Mouse (Mus musculus) kidney, adult 2 months (tissue): ENCODE measurements around the gene Gfra1. TPM values are rescaled to one million over a fixed set of nuclear protein-coding genes. Genes with fewer than 3 reads are reported as not detected.

Experiments used
- DNase-seq: peaks from one replicate; pipeline ENCODE4 v3.0.0; 2021
- H3K27ac ChIP-seq: fragments of 200-500 bp; 2 replicates; pipeline ENCODE4 v1.5.1; 2012; ENCODE audit warnings: low read depth, low read length, control low read depth, inconsistent platforms; ENCODE audit not compliant: insufficient read depth
- H3K27me3 ChIP-seq: fragments of 200-500 bp; replicated peaks from 2 replicates; pipeline ENCODE4 v1.6.1; 2012; ENCODE audit warnings: mild to moderate bottlenecking, moderate library complexity, low read length, inconsistent platforms; ENCODE audit not compliant: control insufficient read depth, insufficient read depth
- H3K36me3 ChIP-seq: fragments of 200-500 bp; 2 replicates; pipeline ENCODE4 v1.6.1; 2012; ENCODE audit warnings: mild to moderate bottlenecking, moderate library complexity, low read length, inconsistent platforms; ENCODE audit not compliant: control insufficient read depth, insufficient read depth
- H3K4me1 ChIP-seq: fragments of 200-500 bp; 2 replicates; pipeline ENCODE4 v1.6.1; 2011; ENCODE audit warnings: low read length; ENCODE audit not compliant: control insufficient read depth, insufficient read depth
- H3K4me3 ChIP-seq: fragments of 200-500 bp; 2 replicates; pipeline ENCODE4 v1.5.1; 2011; ENCODE audit warnings: mild to moderate bottlenecking, low read depth, low read length, control low read depth; ENCODE audit not compliant: insufficient read depth
- CTCF ChIP-seq: fragments of 200-500 bp; conservative IDR thresholded peaks from 2 replicates; pipeline ENCODE4 v1.5.1; 2011; ENCODE audit warnings: low read depth, mild to moderate bottlenecking, control low read depth, low read length, moderate library complexity, mixed read lengths; ENCODE audit not compliant: insufficient read depth, insufficient read length
- POLR2A ChIP-seq: fragments of 200-500 bp; IDR thresholded peaks from one replicate; pipeline ENCODE4 v1.6.1; 2011; ENCODE audit warnings: low read depth, low read length, control low read depth
- WGBS: fragments of 180-500 bp; shearing (Covaris S2); methylation state at CpG from one replicate; pipeline ENCODE4 v1.1.7; 2018; 5-methylcytosine and 5-hydroxymethylcytosine counted together
- polyA plus RNA-seq: library from polyadenylated mRNA; depleted of rRNA; stranded (reverse); fragments of >200 nt; gene quantifications from 2 replicates; pipeline ENCODE4 v1.2.3, GENCODE M21; 2012

Gfra1 gene
- polyA plus RNA-seq, 1 experiment = 6.8 TPM

DNA sequence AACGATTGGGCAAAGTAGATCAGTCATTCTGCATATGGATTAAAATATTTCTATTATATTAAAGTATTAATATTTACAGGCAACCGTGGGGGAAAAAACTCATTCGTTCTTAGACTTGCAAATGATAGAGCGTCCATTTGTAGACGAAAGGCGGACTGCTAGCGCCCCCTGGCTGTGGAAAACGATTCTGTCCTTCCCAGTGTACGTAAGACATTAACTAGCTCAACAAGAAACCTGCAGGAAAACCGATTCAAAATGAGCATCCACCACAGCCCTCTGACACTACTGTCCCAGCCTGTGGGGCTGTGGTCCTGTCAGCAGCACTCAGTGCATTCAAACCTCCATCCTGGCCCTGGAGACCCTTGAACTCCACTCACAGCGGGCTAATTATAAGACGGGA, 13.7 kb upstream of the Gfra1 start:
- H3K27me3 ChIP-seq = no peaks in the 10 kb centered on the region
- H3K27ac ChIP-seq = no peak overlapping the region
- 15% methylated on average over 12 of the region's 12 CpGs for WGBS
- no peaks in the 10 kb centered on the region for H3K36me3 ChIP-seq
- no peak overlapping the region for H3K4me3 ChIP-seq
- DNase-seq = peak; percentile 74
- H3K4me1 ChIP-seq = no peaks in the 10 kb centered on the region
- TF ChIP-seq POLR2A (no peak), CTCF (peak; percentile 93)

DNA sequence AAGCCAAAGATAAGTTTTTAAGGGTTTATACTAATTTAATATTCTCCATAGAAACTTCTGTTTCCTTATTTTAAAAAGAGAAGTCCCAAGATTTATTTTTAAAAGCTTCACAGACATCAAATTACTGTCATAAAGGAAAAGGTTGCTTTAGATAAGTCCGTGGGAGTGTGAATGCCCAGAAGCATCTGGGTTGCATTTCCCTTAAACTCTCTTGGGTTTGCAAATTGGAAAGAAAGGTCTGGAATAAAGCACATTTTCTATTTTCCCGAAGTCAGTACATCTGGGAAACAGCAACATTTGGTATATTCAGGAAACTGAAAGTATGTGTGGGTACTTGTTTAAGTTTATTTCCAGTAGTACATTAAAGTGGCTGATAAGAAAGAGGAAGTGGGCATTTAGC, 12.6 kb upstream of the Gfra1 start:
- H3K27ac ChIP-seq = no peak overlapping the region
- H3K4me1 ChIP-seq = no peaks in the 10 kb centered on the region
- H3K36me3 ChIP-seq = no peaks in the 10 kb centered on the region
- no peaks in the 10 kb centered on the region for H3K27me3 ChIP-seq
- no peak for DNase-seq
- TF ChIP-seq CTCF (no peak), POLR2A (no peak)
- WGBS = 60% methylated on average over 2 of the region's 2 CpGs
- H3K4me3 ChIP-seq = no peak overlapping the region

DNA sequence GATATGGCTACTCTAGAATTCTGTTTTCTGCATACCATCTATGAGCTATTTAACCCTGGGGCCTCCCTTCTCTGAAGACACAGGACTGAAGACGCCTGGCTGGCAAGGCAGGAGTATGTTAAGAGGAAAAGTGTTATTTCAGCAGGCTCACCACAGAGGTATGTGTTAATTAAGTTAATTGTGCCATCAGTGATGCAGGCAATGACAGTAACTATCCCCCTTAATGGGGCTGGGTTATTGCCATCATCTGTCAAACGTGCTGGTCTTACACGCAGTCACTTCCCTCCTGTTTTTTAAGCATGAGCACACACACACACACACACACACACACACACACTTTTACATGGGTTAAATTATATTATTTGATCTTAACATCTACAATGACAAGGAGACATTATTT, 8.0 kb upstream of the Gfra1 start:
- TF ChIP-seq CTCF (no peak), POLR2A (no peak)
- H3K36me3 ChIP-seq = no peaks in the 10 kb centered on the region
- H3K27me3 ChIP-seq = no peaks in the 10 kb centered on the region
- no peak overlapping the region for H3K27ac ChIP-seq
- H3K4me3 ChIP-seq = no peak overlapping the region
- H3K4me1 ChIP-seq = no peaks in the 10 kb centered on the region
- WGBS = 65% methylated on average over 3 of the region's 3 CpGs
- no peak for DNase-seq

DNA sequence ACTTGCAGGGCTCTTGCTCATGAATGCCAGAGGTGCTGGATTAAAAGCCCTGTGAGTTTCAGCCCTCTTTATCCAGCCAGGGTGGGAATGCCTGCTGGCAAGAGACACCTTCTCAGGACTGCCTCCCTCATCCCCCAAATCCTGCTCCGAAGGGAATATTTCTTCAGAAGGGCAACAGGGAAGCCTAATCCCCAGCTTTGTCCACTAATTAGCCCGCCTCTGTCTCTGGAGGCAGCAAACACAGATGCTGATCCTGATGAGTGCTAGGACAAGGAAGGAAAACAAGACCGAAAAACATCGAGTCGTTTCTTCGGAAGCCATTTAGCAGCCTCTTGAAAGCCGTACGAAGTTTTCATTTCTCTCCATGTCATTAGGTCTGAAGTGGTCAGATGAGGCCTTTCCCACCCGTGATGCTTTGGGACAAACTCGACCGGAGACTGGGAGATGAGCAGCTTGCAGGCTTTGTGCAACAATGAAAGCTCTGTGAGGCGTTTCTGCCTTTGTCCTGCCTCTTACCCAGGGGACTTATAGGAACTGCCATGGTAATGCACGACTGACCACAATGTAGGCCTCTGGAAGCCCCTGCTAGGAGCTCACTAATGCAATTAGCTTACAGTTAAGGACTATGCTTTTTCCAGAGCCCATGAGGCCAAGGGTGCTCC, 4.8 kb upstream of the Gfra1 start:
- H3K4me3 ChIP-seq = no peak overlapping the region
- no peak for DNase-seq
- H3K36me3 ChIP-seq = no peaks in the 10 kb centered on the region
- peaks cover 2% of the 10 kb centered on the region; the same call in 1 of the 2 replicates for H3K4me1 ChIP-seq
- TF ChIP-seq CTCF (no peak), POLR2A (no peak)
- H3K27ac ChIP-seq = no peak overlapping the region
- 0 out of 2 replicates have a peak, but pooled peaks cover 1% of the 10 kb centered on the region for H3K27me3 ChIP-seq
- 75% methylated on average over 13 of the region's 13 CpGs for WGBS

DNA sequence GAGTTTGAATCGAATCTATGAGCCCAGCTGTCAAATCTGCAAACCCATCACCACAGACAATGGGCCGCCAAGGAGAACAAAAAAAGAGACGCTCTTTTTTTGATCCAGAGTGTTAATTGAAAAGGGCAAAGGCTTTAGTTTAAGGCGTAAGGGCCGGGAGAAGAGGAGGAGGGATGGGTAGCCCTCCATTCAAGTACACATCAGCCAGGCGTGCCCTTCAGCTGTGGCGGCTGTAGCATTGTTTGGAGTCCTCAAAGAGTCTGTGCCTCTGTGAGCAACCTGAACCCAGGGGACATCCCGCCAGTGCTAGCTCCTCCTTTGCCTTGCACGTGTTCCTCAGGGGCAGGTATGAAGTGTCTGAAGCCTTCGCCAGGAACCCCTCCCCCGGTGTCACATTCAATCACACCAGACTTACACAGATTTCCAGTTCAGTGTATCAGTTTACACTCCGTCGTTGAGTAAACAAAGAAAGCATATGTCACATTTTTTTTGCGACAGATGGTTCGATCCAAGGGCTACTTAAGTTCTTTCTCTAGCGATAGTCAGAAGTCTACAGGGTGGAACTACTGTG, 867 bp upstream of the Gfra1 start:
- no peak for DNase-seq
- H3K4me3 ChIP-seq = no peak overlapping the region
- peaks cover 9% of the 10 kb centered on the region; the same call in 1 of the 2 replicates for H3K4me1 ChIP-seq
- no peak overlapping the region for H3K27ac ChIP-seq
- no peaks in the 10 kb centered on the region for H3K36me3 ChIP-seq
- WGBS = 18% methylated on average over 16 of the region's 16 CpGs
- TF ChIP-seq CTCF = no peak
- TF ChIP-seq POLR2A = no peak
- H3K27me3 ChIP-seq = 0 out of 2 replicates have a peak, but pooled peaks cover 3% of the 10 kb centered on the region

DNA sequence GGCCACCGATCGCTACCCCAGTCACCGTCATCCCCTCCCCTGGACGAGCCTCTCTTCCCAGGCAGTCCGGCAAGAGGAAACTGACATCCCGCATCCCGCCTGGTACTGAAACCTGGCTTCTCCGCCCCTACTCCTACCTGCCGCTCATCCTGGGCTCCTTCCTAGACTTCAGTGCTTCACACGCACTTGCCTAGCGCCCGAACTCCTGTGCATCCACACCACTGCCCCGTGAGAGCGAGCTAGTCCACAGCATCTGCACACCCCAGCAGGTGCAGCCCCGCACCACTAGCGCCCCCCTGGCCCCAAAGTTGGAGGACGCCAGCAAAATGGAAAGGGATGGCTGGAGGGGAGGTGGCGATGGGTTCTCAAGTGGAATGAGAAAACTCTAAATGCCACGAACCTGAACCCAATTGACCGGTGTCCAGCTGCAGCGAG, 631 bp downstream of the Gfra1 start:
- TF ChIP-seq POLR2A (no peak), CTCF (no peak)
- peak; percentile 17 for DNase-seq
- H3K27ac ChIP-seq = no peak overlapping the region
- 0 out of 2 replicates have a peak, but pooled peaks cover 3% of the 10 kb centered on the region for H3K27me3 ChIP-seq
- H3K4me3 ChIP-seq = peak overlapping the region; percentile 47
- H3K4me1 ChIP-seq = peaks cover 9% of the 10 kb centered on the region; the same call in 1 of the 2 replicates
- WGBS = under 1% methylated on average over 21 of the region's 21 CpGs
- H3K36me3 ChIP-seq = no peaks in the 10 kb centered on the region
